Mouse (Mus musculus) skeletal muscle tissue, adult 2 months (tissue): ENCODE results near the gene Txnrd2.
A peak's percentile ranks its signal among the peaks of the same experiment; 100 is the strongest.

Experiments used
- DNase-seq: peaks from one replicate; pipeline ENCODE4 v3.0.0-alpha.2; 2012; ENCODE audit warnings: low read depth, low spot score

Txnrd2 gene

DNA sequence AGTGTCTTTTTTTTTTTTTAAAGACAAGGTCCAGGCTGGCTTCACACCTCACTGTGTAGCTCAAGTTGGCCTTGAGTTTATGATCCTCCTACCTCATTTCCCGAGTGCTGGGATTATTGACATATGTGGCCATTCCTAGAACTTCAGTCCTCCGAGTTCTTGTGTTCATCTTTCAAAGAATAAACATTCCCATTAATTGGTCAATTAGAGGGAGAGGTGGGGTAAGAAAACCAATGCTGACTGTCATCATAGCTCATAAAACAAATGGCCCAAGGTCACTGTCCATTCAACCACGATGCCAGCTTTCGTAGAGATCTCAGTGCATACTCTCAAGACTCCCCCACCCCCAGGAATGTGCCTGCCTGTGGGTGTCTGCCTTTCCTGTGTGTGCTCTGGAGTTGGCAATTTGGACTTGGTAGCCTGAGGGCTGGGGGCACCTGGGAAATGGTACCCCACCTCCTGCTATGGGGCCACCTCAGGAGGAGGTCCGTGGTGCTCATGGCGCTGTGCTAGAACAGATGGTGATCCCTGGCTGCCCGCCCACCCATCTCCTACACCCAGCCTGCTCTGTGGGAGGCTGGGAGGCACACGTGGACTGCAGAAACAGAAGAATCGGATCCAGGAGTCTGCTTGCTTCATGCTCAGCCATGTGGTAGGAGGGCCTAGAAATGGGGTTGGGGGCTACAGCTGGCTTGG lies 25.4 kb downstream of the Txnrd2 start:
- no peak for DNase-seq

DNA sequence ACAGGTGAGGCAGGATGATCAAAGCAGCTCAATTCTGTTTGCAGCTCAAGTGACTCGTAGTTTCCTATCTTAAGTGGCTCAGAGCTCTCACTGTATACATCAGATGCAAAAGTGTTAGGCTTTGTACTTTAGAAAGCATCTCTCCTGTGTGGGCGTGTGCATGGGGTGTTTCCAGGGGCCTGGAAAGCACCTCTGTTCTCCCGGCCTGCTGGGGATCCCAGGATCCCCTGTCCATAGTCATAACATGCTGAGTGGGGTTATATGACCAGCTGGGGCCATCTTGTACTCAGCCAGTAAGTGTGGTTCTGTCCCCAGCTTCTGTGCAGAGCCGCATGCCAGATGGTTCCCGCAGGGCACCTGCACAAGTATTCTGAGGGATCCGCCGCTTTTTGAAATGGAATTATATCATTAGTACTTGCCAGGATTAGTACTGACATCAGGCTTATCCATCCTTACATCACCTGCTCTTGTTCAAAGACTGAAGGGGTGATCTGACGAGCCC lies 26.2 kb downstream of the Txnrd2 start:
- DNase-seq: no peak

DNA sequence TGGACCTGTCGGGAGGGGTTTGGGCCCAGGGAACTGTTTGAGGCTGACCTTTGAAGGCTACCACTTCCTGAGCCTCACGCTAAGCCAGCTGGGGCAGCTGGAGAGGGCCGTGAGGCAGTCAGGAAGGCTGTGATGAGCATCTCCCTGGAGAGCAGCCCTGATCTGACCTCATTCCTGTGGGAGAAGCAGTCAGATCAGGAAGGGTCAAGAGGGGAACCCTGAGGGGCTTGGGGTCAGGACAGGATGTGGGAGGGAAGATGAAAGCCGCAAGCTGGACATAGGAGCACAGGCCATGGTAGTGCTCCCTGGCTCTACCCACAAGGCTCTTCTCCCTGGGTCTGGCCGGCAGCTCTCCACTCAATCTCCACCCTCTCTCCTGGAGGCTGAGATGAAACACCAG lies 27.7 kb downstream of the Txnrd2 start:
- no peak for DNase-seq

DNA sequence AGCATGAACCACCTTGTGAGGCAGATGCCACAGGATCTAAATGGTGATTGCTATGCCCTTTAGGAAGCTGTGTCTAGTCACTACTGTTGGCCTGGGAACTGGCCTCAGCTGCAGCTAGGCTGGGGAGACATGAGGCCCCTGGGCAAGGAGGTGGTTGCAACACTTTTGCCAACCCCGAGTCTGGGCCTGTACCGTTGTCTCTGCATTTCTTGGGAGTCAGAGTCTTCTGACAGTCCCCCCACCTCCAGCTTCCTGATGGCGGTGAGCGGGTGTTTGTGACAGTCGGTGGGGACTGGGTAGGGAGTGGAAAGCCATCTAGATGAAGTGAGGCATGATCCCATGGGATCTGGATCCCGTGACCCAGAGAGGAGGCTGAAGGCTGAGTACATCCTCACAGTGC lies 29.2 kb downstream of the Txnrd2 start:
- no peak for DNase-seq

DNA sequence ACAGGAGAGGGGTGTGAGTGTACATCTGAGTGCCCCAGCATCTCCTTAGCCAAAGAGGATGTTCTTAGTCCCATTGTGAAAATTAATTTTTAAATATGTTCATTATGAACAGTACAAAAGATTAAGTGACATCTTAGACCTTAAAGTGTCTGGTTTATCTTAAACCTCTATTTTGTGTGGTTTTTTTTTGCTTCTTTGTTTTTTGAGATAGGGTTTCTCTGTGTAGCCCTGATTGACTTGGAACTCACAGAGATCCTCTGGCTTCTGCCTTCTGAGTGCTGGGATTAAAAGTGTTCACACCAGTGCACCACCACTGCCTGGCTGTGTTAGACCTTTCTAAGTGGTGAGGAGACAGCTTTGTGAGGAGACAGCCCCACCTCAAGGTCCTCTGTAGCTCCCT lies 32.5 kb downstream of the Txnrd2 start:
- DNase-seq: no peak

DNA sequence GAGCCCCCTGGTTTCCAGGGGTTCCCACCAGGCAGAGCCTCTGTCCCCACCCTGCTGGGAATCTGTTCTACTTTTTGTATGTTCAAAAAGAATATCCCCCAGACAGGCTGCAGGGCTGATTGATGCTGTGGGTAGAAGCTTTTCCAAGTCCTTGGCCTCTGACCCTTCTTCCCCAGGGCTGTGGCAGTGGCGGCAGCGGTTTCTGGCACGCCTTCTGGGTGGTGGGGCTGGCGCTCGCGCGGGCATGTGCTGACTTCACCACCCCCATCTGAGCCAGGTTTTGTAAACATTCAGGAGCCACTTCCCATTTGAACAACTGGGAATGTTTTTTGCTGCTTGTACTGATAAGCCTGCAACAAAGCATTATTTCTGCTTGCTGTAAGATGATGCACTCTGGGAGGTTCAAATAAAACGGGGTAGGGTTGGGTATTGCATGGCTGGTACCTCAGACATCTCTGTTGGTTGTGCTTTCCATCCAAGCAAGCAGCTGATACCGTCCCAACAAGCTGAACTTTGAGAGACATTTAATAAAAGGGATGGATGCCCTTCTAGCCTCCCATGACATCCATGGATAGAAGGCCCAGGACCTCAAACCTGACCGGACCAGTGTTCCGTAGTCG lies 33.3 kb downstream of the Txnrd2 start:
- no peak for DNase-seq

DNA sequence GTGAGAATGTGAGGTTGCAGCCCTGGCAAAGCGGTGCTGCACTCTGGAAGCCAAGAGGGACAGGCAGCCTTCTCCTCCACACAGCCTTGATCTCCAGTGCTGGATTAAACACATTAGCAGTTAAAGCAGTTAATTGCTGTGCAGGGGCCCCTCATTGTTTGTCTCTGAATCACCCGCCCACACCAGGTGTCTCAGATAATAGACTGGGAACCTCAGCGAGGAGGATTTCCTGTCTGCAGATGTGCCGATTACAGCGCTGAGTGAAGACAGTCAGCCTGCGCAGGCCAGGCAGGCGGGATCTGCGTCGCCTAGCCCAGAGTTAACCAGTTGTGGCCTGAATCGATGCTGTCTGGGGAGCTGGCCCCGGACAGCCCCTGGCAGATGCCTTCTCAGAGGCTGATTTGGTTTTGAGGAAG lies 33.8 kb downstream of the Txnrd2 start:
- no peak for DNase-seq

DNA sequence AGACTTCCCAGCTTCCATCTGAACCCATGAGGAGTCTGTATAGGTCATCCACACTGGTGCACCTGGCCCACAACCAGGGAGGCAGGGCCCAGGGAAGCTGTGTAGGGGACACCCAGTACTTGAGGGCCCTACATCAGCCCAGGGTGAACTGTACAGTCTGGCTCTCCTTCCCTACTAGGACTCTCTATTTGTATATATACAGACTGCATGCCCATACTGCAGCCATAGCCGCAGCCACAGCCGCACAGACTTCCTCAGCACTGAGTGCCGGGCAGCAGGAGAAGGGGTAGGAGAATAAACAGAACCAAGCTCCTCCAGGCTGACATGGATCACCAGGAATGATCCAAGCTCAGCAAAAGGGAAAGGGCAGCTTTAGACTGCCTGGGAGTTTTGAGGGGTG lies 34.6 kb downstream of the Txnrd2 start:
- DNase-seq: no peak

DNA sequence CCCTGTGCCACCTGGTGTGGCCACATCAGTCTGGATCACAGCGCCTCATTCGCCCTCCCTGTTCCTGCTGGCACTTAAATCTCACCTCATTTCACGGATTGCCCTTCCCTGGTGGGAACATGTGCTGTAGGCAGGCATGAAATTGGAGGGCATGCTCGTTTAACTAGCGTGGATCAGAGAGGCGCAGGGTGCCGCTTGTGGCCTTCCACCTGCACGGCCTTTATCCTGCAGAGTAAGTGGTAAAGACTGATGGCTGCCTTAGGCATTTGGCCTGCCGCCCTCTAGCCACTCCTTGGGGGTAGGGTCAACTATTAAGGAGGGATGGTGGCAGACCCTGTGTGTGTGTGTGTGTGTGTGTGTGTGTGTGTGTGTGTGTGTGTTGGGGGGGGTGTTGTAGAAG lies 35.8 kb downstream of the Txnrd2 start:
- no peak for DNase-seq

DNA sequence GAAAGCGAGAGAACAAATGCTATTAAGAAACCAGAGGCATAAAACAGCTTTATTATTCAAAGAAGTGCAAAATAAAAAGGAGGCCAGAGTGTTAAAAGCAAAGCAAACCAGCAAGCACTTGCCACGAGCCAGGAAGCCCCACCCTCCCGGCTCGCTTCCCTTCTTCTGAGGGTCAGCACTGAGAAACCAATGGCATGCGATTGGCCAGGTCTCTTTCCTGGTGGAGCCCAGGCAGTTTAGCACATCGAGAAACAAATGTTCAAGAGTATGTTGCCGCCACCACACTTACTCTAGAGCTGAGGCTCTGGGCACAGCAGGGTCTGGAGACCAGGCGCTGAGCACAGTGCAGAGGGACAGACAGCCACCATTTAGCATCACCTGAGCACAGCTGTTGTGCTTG lies 36.4 kb downstream of the Txnrd2 start:
- DNase-seq: no peak

DNA sequence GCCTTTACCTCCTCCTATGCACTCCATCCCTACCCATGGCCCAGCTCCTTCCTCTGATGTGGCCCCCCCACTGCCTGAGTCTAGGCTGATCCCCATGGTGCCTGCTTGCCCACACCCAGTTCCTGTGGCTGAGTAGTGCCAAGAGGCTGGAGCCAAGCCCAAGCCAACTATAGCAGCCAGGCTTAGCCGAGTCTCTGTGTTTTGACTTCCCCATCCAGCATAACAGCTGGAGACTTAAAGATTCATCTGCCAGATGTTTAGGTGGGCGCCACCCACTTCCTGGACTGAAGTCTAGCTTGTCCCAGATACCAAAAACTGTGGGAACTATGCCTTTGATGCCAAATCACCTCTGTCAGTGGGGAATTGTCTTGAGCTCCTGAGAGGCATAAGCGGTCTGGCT lies 38.1 kb downstream of the Txnrd2 start:
- peak; percentile 39 for DNase-seq

DNA sequence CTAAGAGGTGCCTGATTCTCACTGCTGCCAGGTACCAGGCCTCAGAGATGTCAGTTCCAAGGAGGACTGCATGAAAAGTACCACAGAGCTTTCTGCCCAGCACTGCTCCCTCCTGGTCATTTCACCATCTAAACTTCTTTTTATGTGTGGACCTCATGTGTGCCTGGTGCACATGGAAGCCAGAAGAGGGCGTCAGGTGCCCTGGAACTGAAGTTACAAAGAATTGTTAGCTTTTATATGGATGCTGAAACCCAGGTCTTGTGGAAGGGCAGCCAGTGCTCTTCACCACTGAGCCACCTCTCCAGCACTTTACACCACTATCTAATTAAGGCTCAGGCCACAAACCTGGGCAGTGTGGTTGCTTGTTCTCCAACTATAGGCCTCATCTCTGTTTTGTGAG lies 44.6 kb downstream of the Txnrd2 start:
- DNase-seq: no peak

DNA sequence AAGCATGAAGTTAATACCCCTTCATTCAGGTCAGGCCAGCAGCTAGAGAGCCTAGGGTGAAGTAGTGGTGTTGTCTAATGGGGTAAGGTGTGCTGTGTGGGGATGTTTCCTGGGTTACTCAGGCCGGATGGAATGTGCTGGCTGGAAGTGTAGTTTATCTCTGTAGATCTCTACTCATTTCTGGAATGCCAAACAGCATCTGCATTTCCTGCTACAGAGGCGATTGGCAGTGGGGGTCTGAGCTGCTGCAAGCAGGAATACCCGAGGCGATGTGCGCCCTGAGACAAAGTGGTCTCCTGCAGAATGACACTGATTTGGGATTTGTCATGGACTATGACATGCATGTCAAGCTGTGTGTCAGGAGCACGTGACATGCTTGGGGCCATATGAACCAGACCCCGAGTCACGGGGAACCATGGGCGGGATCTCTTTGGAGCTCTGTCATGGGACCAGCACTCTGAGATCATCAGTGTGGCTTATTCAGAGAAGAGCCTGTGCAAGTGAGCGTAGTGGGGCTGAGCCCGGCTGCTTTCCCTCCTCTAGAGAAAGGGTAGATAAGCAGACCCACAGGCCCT lies 45.3 kb downstream of the Txnrd2 start:
- DNase-seq: no peak

DNA sequence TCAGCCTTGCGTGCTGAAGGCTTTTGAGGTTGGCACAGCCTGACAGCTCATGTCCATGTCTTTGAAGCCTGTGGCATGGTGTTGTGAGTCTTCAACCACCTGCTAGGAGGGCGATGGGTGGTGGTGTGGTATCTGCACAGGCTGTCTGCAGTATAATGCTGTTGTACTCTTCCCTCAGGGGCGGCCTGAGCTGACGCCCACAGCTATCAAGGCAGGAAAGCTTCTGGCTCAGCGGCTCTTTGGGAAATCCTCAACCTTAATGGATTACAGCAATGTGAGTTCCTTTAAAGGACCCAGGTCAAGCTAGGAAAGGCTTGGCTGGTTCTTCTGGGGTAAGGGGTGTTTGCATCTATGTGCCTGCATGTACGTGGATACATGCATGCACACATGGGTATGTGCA lies 45.8 kb downstream of the Txnrd2 start:
- no peak for DNase-seq

DNA sequence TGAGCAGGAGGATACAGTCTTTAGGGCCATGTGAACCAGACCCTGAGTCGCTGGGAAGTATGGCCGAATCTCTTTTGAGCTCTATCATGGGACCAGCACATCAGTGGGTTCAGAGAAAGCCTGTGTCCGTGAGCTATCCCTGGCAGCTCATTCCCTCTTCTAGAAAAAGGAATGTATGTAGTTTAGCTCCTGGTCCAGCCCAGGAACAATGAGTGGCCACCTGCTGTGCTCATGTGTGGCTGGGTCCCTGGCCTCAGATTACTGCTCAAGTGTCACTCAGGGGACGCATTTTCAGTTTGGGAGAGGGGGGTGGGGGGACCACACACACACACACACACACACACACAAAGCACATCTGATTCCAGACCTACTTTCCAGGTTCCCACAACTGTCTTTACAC lies 46.2 kb downstream of the Txnrd2 start:
- no peak for DNase-seq

DNA sequence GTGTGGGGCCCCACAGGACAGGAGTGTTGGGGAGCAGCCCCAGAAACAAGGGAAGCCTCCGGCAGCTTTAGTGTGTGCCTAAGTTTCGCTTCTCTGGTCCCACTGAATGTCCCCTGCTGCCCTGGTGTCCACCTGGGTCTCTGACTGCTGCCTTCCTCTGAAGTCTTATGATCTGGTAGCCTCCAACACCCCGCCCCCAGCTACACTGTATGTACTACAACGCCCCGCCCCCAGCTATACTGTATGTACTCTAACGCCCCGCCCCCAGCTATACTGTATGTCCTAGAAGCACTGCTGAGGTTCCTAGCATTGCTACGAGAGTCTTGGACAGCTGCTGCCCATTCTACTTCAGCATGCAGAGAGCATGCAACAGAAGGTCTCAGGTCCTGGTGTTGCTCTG lies 46.8 kb downstream of the Txnrd2 start:
- no peak for DNase-seq

DNA sequence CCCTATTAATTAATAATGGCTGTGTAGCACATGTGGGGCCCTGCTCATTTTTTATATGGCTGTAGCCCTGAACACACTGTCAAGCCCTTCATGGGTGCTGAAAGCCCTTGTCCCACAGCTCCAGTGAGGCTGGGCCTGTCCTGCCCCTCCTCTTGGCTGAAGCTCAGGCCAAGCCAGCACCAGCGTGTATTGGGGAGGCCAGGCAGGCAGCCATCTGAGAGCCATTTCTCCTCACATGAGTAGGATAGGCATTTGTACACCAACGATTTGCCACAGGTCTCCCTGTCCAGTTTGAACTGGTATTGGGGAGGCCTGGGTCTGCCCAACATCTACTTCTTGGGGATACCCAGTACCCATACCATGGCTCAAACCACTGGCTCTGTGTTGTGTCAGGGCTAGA lies 47.8 kb downstream of the Txnrd2 start:
- DNase-seq: no peak

DNA sequence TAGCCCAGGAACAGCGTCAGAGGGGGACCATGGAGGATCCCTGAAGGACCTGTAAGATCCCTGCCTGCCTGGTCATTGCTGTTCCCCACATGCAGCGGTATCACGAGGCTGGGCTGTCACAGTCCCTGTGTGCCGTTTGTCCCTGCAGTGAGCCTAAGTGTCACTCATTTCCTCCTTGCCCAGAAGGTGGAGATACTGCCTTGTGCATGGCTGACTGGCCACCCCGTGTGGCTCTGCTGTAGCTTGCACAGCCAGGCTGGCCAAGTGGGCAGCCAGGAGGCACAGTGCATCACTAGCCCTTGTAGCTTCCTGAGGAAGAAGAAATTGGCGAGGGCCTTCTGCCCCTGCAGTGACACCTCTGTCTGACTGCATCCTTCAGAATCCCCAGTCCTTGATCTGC lies 51.8 kb downstream of the Txnrd2 start:
- DNase-seq: no peak

DNA sequence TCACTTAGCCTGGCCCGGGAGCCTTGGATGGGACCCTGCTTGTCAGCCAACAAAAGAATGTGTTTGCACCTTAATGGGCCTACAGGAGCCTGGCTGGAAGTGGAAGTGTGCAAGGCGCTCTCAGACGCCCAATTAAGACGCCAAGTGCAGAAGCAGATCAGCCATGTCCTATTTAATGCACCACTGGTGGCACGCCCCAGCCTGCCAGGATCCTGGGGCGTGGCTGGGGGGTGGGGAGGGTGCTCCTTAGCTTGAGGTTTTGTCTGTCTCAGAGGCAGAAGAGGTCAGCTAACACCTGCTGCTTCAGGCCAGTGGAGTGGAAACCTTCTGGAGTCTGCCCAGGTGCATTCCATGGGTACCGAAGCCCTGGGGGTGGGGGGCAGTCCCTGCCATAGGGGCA lies 53.5 kb downstream of the Txnrd2 start:
- DNase-seq: no peak

DNA sequence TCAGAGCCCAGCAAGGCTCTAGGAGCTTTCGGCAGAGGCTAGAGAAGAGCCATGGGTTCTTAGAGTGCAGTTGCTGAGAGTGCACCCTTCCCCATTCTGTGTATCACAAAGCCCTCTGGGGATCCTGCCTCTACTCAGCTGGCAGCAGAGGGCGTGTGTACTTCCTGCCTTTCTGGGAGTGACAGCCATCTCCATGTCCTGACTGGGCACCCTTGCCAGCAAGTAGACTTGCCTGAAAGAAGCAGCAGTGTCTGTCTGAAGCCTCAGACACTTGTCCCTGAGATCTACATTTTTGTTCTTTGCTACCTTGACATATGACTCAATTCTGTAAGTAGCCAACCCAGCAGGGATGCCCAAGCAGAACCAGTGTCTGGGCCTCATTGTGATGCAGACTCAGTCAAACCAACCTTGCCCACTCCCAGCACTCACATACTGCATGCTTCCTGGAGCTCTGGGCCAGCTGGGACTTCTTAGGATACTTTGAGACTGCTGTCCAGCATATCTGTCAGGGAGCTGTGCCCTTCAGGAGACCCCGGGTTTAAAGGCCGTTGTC lies 54.8 kb downstream of the Txnrd2 start:
- DNase-seq: no peak

DNA sequence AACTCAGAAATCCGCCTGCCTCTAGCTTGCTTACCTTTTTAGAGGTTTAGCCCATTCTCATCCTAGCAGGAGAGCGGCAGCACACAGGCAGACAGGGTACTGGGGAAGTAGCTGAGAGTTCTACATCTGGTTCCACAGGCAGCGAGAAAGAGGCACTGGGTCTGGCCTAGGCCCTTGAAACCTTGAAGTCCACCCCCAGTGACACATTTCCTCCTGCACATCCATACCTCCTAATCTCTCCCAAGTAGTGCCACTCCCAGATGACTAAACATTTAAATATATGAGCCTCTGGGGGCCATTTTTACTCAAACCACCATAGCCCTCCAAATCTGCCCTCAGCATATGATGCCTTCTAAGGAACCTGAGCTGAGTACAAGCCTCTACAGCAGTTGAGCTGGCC lies 56.2 kb downstream of the Txnrd2 start:
- DNase-seq: no peak

DNA sequence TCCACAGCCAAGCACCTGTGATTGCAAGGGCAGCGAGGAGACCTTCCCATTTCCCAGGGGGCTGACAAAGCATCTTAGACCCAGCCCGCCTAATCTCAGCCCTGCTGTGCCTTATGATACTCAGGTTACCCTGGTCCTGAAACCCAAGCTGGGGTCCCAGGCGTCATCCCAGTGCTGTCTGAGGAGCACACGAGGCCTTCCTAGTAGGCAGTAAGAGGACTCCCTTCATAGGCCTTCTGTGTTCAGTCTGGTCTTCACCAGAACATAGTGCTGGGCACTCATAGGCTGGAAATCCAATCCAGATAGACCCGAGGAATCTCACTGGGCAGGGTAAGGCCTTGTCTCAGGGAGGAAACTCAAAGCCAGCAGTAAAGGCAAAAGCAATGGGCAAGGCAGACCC lies 57.7 kb downstream of the Txnrd2 start:
- no peak for DNase-seq

DNA sequence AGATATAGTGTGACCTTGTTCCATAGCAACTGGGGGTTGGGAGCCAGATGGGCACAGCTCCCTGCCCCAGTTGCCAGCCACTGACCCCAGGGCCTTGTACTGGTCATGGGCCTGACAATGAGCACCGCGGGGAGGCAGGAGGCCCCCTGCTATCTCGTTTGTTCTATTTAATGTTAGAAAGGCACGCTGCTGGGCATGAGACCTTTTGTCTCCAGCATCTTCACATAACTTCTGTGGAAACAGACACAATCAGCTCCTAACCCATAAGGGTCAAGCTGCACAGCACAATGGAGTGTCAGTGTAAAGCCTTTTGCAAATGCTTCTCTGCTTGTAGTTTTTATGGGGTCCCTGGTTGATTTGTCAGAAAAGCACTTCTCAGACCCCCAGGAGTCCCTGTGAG lies 58.2 kb downstream of the Txnrd2 start:
- no peak for DNase-seq
